Mouse (Mus musculus) spleen, adult 2 months (tissue): ENCODE measurements around the gene Wdsub1.

Source experiments
- CTCF ChIP-seq: fragments of 200-500 bp; IDR thresholded peaks from 2 replicates; pipeline ENCODE4 v1.5.1; 2011; ENCODE audit warnings: mild to moderate bottlenecking, inconsistent platforms; ENCODE audit not compliant: insufficient read depth, insufficient read length, insufficient replicate concordance; ENCODE audit errors: extremely low read depth
- POLR2A ChIP-seq: fragments of 200-500 bp; IDR thresholded peaks from 2 replicates; pipeline ENCODE4 v1.6.1; 2011; ENCODE audit warnings: low read depth, low read length, inconsistent platforms

DNA sequence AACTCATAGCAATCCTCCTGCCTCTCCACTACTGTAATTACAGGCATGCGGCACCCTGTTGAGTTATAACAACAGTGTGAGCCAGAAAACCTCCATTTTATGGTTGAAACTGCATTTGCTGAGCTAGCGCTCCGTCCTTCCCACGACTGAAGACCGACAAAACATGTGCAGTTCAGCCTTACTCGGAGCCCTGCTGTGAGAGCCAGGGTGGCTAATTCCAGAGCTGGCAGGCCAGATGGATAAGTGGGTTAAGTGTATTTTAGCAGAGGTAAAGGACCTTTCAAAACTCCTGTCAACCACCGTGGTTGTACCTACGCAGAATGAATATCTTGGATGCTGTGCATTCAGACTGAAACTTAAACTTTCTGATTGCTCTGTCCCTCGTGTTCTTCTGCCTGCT lies 28.0 kb downstream of the Wdsub1 start:
- TF ChIP-seq CTCF (no peak), POLR2A (no peak)
